In the genomic region with DNA sequence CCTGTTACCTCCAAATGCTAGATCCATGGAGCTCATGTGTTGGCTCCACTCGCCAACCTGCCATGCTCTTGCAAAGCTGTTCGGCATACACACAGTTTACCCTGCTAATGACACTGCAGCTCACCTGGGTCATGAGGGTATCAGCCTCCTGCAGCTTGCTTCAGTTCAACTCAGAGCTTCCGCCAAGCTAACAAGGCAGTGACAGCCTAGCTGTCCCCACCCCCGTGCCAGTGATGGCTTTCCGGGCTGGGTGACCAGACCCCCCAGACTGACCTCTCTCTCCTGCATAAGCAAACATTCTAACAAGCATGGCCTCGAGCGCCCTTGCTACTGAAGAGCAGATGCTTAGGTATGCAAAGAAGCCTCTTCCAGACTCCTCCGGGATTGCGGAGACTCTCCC, we compare ENCODE assay signal across 21 mouse cellular contexts.
DNase-seq lines count a peak whose midpoint lies in the region; ATAC-seq and TF ChIP-seq lines count a peak whose summit lies in the region.
"Had no signal": no experiment of that assay in that cellular context is flagged by ENCODE, and none has a peak within 500 bp of the region (broad histone marks: within the 10 kb centered on the region; RNA-seq: fewer than 3 reads in every experiment).

No protein-coding gene starts in this region.

- H3K4me3 ChIP-seq in lung, embryonic 14.5 days (ENCODE audit: low read depth, low read length) = no peak overlapping the region
- no peak overlapping the region for H3K4me3 ChIP-seq in limb, embryonic 10.5 days
- H3K4me3 ChIP-seq in liver, embryonic 14.5 days (ENCODE audit: insufficient read depth in 1 of 2, low read depth in 2 of 2, low read length in 2 of 2) = no peak overlapping the region
- H3K4me3 ChIP-seq in hindbrain, embryonic 10.5 days = no peak overlapping the region
- H3K4me3 ChIP-seq: embryonic facial prominence, embryonic 13.5 days; gastrocnemius, adult 2 months; heart, embryonic 10.5 days; heart, embryonic 15.5 days had no signal

- H3K4me2 ChIP-seq in lung, embryonic 14.5 days = no peak overlapping the region
- peak overlapping the region; percentile 19; the same call in 1 of the 2 replicates for H3K4me2 ChIP-seq in liver, embryonic 14.5 days (ENCODE audit: low read depth)
- H3K4me2 ChIP-seq: embryonic facial prominence, embryonic 13.5 days; heart, embryonic 15.5 days; hindbrain, embryonic 14.5 days had no signal

- no peaks in the 10 kb centered on the region for H3K36me3 ChIP-seq in lung, embryonic 14.5 days (ENCODE audit: insufficient read depth)
- no peaks in the 10 kb centered on the region for H3K36me3 ChIP-seq in limb, embryonic 10.5 days
- H3K36me3 ChIP-seq in liver, embryonic 14.5 days (replicated peaks; ENCODE audit: control insufficient read depth, insufficient read depth, low read depth) = no peaks in the 10 kb centered on the region
- H3K36me3 ChIP-seq in hindbrain, embryonic 10.5 days = no peaks in the 10 kb centered on the region
- H3K36me3 ChIP-seq: embryonic facial prominence, embryonic 13.5 days; heart, embryonic 10.5 days; heart, embryonic 15.5 days had no signal

- no peak for TF ChIP-seq EP300 in liver, embryonic 14.5 days (IDR thresholded peaks at IDR 0.05; ENCODE audit: low read depth)

- H3K4me1 ChIP-seq in lung, embryonic 14.5 days (ENCODE audit: insufficient read depth) = peaks cover 22% of the 10 kb centered on the region
- peaks cover 58% of the 10 kb centered on the region for H3K4me1 ChIP-seq in limb, embryonic 10.5 days
- H3K4me1 ChIP-seq in liver, embryonic 14.5 days (replicated peaks; ENCODE audit: control insufficient read depth in 2 of 2, insufficient read depth in 2 of 2, low read length in 1 of 2) = peaks cover 0 to 14% of the 10 kb centered on the region in 2 experiments; a peak in 2 of 4 replicates
- peaks cover 30% of the 10 kb centered on the region for H3K4me1 ChIP-seq in hindbrain, embryonic 10.5 days (replicated peaks)
- H3K4me1 ChIP-seq: embryonic facial prominence, embryonic 13.5 days had no signal

- no peak for DNase-seq in lung, embryonic 14.5 days
- DNase-seq in lung, adult 18-20 months = no peak
- no peak for DNase-seq in limb, embryonic 10.5 days (ENCODE audit: low spot score)
- no peak for DNase-seq in liver, embryonic 14.5 days (ENCODE audit: low read depth in 3 of 3, low spot score in 3 of 3)
- DNase-seq in hindbrain, embryonic 10.5 days (ENCODE audit: low spot score) = no peak
- DNase-seq in gastrocnemius, postnatal 4 days (ENCODE audit: low spot score in 2 of 2) = no peak
- DNase-seq: adrenal gland, postnatal 14 days; cerebellum, adult 11-12 months; cerebellum, adult 9-10 months; cerebellum, postnatal 25 days; gastrocnemius, adult 2 months; gastrocnemius, postnatal 36 days; heart, adult 18-20 months; heart, postnatal 14 days had no signal

- no peaks in the 10 kb centered on the region for H3K9me3 ChIP-seq in lung, embryonic 14.5 days (ENCODE audit: low read depth, low read length)
- no peaks in the 10 kb centered on the region for H3K9me3 ChIP-seq in limb, embryonic 10.5 days (replicated peaks)
- H3K9me3 ChIP-seq in liver, embryonic 14.5 days (ENCODE audit: control insufficient read depth, low read length) = no peaks in the 10 kb centered on the region
- no peaks in the 10 kb centered on the region for H3K9me3 ChIP-seq in hindbrain, embryonic 10.5 days
- H3K9me3 ChIP-seq: embryonic facial prominence, embryonic 13.5 days; heart, embryonic 10.5 days; heart, embryonic 15.5 days had no signal

- H3K9ac ChIP-seq in lung, embryonic 14.5 days = no peak overlapping the region
- H3K9ac ChIP-seq in liver, embryonic 14.5 days (replicated peaks) = no peak overlapping the region
- H3K9ac ChIP-seq: embryonic facial prominence, embryonic 13.5 days; heart, embryonic 15.5 days; hindbrain, embryonic 14.5 days had no signal

- TF ChIP-seq CTCF in lung, embryonic 14.5 days (IDR thresholded peaks at IDR 0.05; ENCODE audit: low read depth) = no peak
- TF ChIP-seq CTCF in liver, embryonic 14.5 days (IDR thresholded peaks at IDR 0.05; ENCODE audit: low read depth) = no peak

- WGBS in lung, embryonic 14.5 days = 36% methylated on average over 9 of the region's 9 CpGs
- 36% methylated on average over 9 of the region's 9 CpGs for WGBS in limb, embryonic 10.5 days
- 39% methylated on average over 9 of the region's 9 CpGs for WGBS in liver, embryonic 14.5 days (ENCODE audit: insufficient replicate concordance)
- 66% methylated on average over 9 of the region's 9 CpGs for WGBS in hindbrain, embryonic 10.5 days

- no peaks in the 10 kb centered on the region for H3K27me3 ChIP-seq in lung, embryonic 14.5 days (ENCODE audit: insufficient read depth, low read length)
- peaks cover 34% of the 10 kb centered on the region for H3K27me3 ChIP-seq in limb, embryonic 10.5 days (ENCODE audit: low read depth, poor library complexity, severe bottlenecking)
- no peaks in the 10 kb centered on the region for H3K27me3 ChIP-seq in liver, embryonic 14.5 days (ENCODE audit: control insufficient read depth, insufficient read depth, low read length)
- H3K27me3 ChIP-seq in hindbrain, embryonic 10.5 days (ENCODE audit: insufficient read depth, poor library complexity, severe bottlenecking) = 0 out of 2 replicates have a peak, but pooled peaks cover 3% of the 10 kb centered on the region
- H3K27me3 ChIP-seq: embryonic facial prominence, embryonic 13.5 days had no signal

- no peak for ATAC-seq in lung, embryonic 14.5 days (ENCODE audit: insufficient read depth)
- no peak for ATAC-seq in liver, embryonic 14.5 days (ENCODE audit: insufficient read depth)
- ATAC-seq: activated CD4-positive, CD25-positive, alpha-beta regulatory T cell, adult 4 months; forebrain, embryonic 14.5 days; Patski had no signal

- H3K27ac ChIP-seq in lung, embryonic 14.5 days (ENCODE audit: low read depth) = peak overlapping the region; percentile 79; the same call in 1 of the 2 replicates
- H3K27ac ChIP-seq in limb, embryonic 10.5 days = peak overlapping the region; percentile 10; the same call in 1 of the 2 replicates
- H3K27ac ChIP-seq in liver, embryonic 14.5 days = no peak overlapping the region
- H3K27ac ChIP-seq in hindbrain, embryonic 10.5 days = no peak overlapping the region
- H3K27ac ChIP-seq: embryonic facial prominence, embryonic 13.5 days; gastrocnemius, adult 2 months; heart, embryonic 15.5 days; hindbrain, embryonic 14.5 days had no signal

Comparison
In these comparisons a context has a peak if more than half of its experiments do, and no peak if none do; other contexts are left out.
1. H3K27ac ChIP-seq: peak in lung, embryonic 14.5 days (single experiment) and limb, embryonic 10.5 days (single experiment); none in liver, embryonic 14.5 days (single experiment) and hindbrain, embryonic 10.5 days (single experiment).